Mouse (Mus musculus) limb, embryonic 15.5 days (tissue): ENCODE data around the gene Tspan6. TPM values are rescaled to one million over a fixed set of nuclear protein-coding genes. Genes with fewer than 3 reads are reported as not detected.

Experiments used
- ATAC-seq: fragments of 200-750 bp; cut with Nextera tagmentation; 2 replicates; pipeline ENCODE4 v1.8.0; 2017; ENCODE audit warnings: low read depth, moderate TSS enrichment; ENCODE audit not compliant: insufficient number of reproducible peaks, low FRiP score, low TSS enrichment
- H3K27ac ChIP-seq: fragments of 300-500 bp; sonication (generic); 2 replicates; pipeline ENCODE4 v1.5.1; 2015; ENCODE audit warnings: moderate library complexity, mild to moderate bottlenecking, inconsistent platforms
- H3K27me3 ChIP-seq: fragments of 300-500 bp; sonication (generic); 2 replicates; pipeline ENCODE4 v1.6.1; 2015; ENCODE audit warnings: inconsistent platforms
- H3K36me3 ChIP-seq: fragments of 300-500 bp; sonication (generic); 2 replicates; pipeline ENCODE4 v1.6.1; 2015; ENCODE audit warnings: inconsistent platforms
- H3K4me1 ChIP-seq: fragments of 300-500 bp; sonication (generic); 2 replicates; pipeline ENCODE4 v1.6.1; 2015; ENCODE audit warnings: inconsistent platforms
- H3K4me2 ChIP-seq: fragments of 300-500 bp; sonication (generic); 2 replicates; pipeline ENCODE4 v1.6.1; 2015; ENCODE audit warnings: mild to moderate bottlenecking, inconsistent platforms
- H3K4me3 ChIP-seq: fragments of 300-500 bp; sonication (generic); 2 replicates; pipeline ENCODE4 v1.5.1; 2015; ENCODE audit warnings: mild to moderate bottlenecking, inconsistent platforms
- H3K9ac ChIP-seq: fragments of 300-500 bp; sonication (generic); 2 replicates; pipeline ENCODE4 v1.6.1; 2015; ENCODE audit warnings: inconsistent platforms
- H3K9me3 ChIP-seq: fragments of 300-500 bp; sonication (generic); 2 replicates; pipeline ENCODE4 v1.6.1; 2016; ENCODE audit warnings: inconsistent platforms
- WGBS: fragments of 180-500 bp; shearing (Covaris S2); methylation state at CpG from one replicate; pipeline ENCODE4 v1.1.7; 2015; 5-methylcytosine and 5-hydroxymethylcytosine counted together
- polyA plus RNA-seq: library from polyadenylated mRNA; unstranded; fragments of >200 nt; fragmentation: Nextera tagmentation; extraction: Ambion mirVana; gene quantifications from 2 replicates; pipeline ENCODE4 v1.2.1, GENCODE M21; 2015

Gene Tspan6
- 153 and 155 TPM in 2 replicates for polyA plus RNA-seq

GRCm38 (mm10) chrX:133898014-133898542 is at the start of gene Tspan6:
TSS of gene Tspan6 (minus strand) at chrX:133898429.
- H3K4me3 ChIP-seq = peak within 1 kb of the TSS; percentile 52
- H3K4me2 ChIP-seq = peak within 1 kb of the TSS; percentile 40
- H3K9ac ChIP-seq = peak within 1 kb of the TSS; percentile 42
- peak; percentile 80; the same call in 1 of the 2 replicates for ATAC-seq
- peaks cover 4% of the 10 kb centered on the region; the same call in 1 of the 2 replicates for H3K27me3 ChIP-seq
- peaks cover 12% of the 10 kb centered on the region; the same call in 1 of the 2 replicates for H3K36me3 ChIP-seq
- 0 out of 2 replicates have a peak within 1 kb of the TSS, but pooled peaks have one; percentile 59 for H3K27ac ChIP-seq
- 25% methylated on average over 33 of the region's 33 CpGs for WGBS
- H3K4me1 ChIP-seq = no peaks in the 10 kb centered on the region
- H3K9me3 ChIP-seq = no peaks in the 10 kb centered on the region

- Histone ChIP-seq H3K27me3 (peaks cover 11% of the 10 kb centered on the region; the same call in 1 of the 2 replicates), H3K27ac (no peak overlapping the region), H3K4me2 (no peak overlapping the region), H3K4me3 (no peak overlapping the region), H3K4me1 (no peaks in the 10 kb centered on the region), H3K9ac (no peak overlapping the region), H3K36me3 (no peaks in the 10 kb centered on the region), H3K9me3 (no peaks in the 10 kb centered on the region)
- 29% methylated on average over 3 of the region's 3 CpGs for WGBS
- ATAC-seq = no peak
Measured at GRCm38 (mm10) chrX:133947427-133947826, 49.2 kb upstream of the Tspan6 start.

- no peak for ATAC-seq
- H3K27ac ChIP-seq = no peak overlapping the region
- no peak overlapping the region for H3K4me2 ChIP-seq
- no peak overlapping the region for H3K9ac ChIP-seq
- H3K27me3 ChIP-seq = peaks cover 11% of the 10 kb centered on the region; the same call in 1 of the 2 replicates
- no peaks in the 10 kb centered on the region for H3K4me1 ChIP-seq
- H3K4me3 ChIP-seq = no peak overlapping the region
- 57% methylated on average over 1 of the region's 1 CpGs for WGBS
- H3K36me3 ChIP-seq = no peaks in the 10 kb centered on the region
- H3K9me3 ChIP-seq = no peaks in the 10 kb centered on the region
Measured at GRCm38 (mm10) chrX:133939561-133939960, 41.3 kb upstream of the Tspan6 start.

- H3K4me3 ChIP-seq = no peak overlapping the region
- WGBS = 78% methylated on average over 4 of the region's 4 CpGs
- no peaks in the 10 kb centered on the region for H3K9me3 ChIP-seq
- H3K9ac ChIP-seq = no peak overlapping the region
- no peaks in the 10 kb centered on the region for H3K4me1 ChIP-seq
- no peak overlapping the region for H3K27ac ChIP-seq
- no peaks in the 10 kb centered on the region for H3K27me3 ChIP-seq
- H3K4me2 ChIP-seq = no peak overlapping the region
- H3K36me3 ChIP-seq = no peaks in the 10 kb centered on the region
- ATAC-seq = no peak
Measured at GRCm38 (mm10) chrX:133936605-133937225, 38.5 kb upstream of the Tspan6 start.

- no peak overlapping the region for H3K27ac ChIP-seq
- no peak for ATAC-seq
- no peaks in the 10 kb centered on the region for H3K9me3 ChIP-seq
- no peak overlapping the region for H3K4me2 ChIP-seq
- H3K27me3 ChIP-seq = 0 out of 2 replicates have a peak, but pooled peaks cover 14% of the 10 kb centered on the region
- H3K36me3 ChIP-seq = no peaks in the 10 kb centered on the region
- no peak overlapping the region for H3K9ac ChIP-seq
- no peak overlapping the region for H3K4me3 ChIP-seq
- no peaks in the 10 kb centered on the region for H3K4me1 ChIP-seq
- 59% methylated on average over 12 of the region's 12 CpGs for WGBS
Measured at GRCm38 (mm10) chrX:133931302-133932013, 33.2 kb upstream of the Tspan6 start.

GRCm38 (mm10) chrX:133926760-133927159 is 28.5 kb upstream of the Tspan6 start:
- Histone ChIP-seq H3K4me3 (no peak overlapping the region), H3K9ac (no peak overlapping the region), H3K27ac (no peak overlapping the region), H3K4me2 (no peak overlapping the region), H3K36me3 (no peaks in the 10 kb centered on the region), H3K9me3 (no peaks in the 10 kb centered on the region), H3K4me1 (no peaks in the 10 kb centered on the region), H3K27me3 (0 out of 2 replicates have a peak, but pooled peaks cover 14% of the 10 kb centered on the region)
- ATAC-seq = no peak
- 72% methylated on average over 5 of the region's 5 CpGs for WGBS

- H3K4me3 ChIP-seq = no peak overlapping the region
- H3K9ac ChIP-seq = no peak overlapping the region
- no peak for ATAC-seq
- H3K36me3 ChIP-seq = no peaks in the 10 kb centered on the region
- H3K27me3 ChIP-seq = peaks cover under 1% of the 10 kb centered on the region; the same call in 1 of the 2 replicates
- no peaks in the 10 kb centered on the region for H3K4me1 ChIP-seq
- no peaks in the 10 kb centered on the region for H3K9me3 ChIP-seq
- H3K4me2 ChIP-seq = no peak overlapping the region
- WGBS = 74% methylated on average over 4 of the region's 4 CpGs
- no peak overlapping the region for H3K27ac ChIP-seq
Measured at GRCm38 (mm10) chrX:133921187-133921586, 23.0 kb upstream of the Tspan6 start.

GRCm38 (mm10) chrX:133914219-133914618 is 16.0 kb upstream of the Tspan6 start:
- 0 out of 2 replicates have a peak, but pooled peaks cover 3% of the 10 kb centered on the region for H3K4me1 ChIP-seq
- WGBS = 38% methylated on average over 7 of the region's 7 CpGs
- peak overlapping the region; percentile 38; the same call in 1 of the 2 replicates for H3K27ac ChIP-seq
- peaks cover 14% of the 10 kb centered on the region for H3K27me3 ChIP-seq
- ATAC-seq = no peak
- no peaks in the 10 kb centered on the region for H3K36me3 ChIP-seq
- no peaks in the 10 kb centered on the region for H3K9me3 ChIP-seq
- H3K4me2 ChIP-seq = no peak overlapping the region
- no peak overlapping the region for H3K4me3 ChIP-seq
- H3K9ac ChIP-seq = no peak overlapping the region

- H3K4me1 ChIP-seq = 0 out of 2 replicates have a peak, but pooled peaks cover 3% of the 10 kb centered on the region
- H3K4me2 ChIP-seq = no peak overlapping the region
- WGBS = 84% methylated on average over 3 of the region's 3 CpGs
- no peak overlapping the region for H3K27ac ChIP-seq
- no peaks in the 10 kb centered on the region for H3K36me3 ChIP-seq
- peaks cover 14% of the 10 kb centered on the region for H3K27me3 ChIP-seq
- no peak for ATAC-seq
- no peak overlapping the region for H3K4me3 ChIP-seq
- H3K9ac ChIP-seq = no peak overlapping the region
- H3K9me3 ChIP-seq = no peaks in the 10 kb centered on the region
Measured at GRCm38 (mm10) chrX:133913006-133913405, 14.8 kb upstream of the Tspan6 start.

- Histone ChIP-seq H3K27ac (no peak overlapping the region; the same call in 1 of the 2 replicates), H3K9ac (no peak overlapping the region), H3K4me3 (no peak overlapping the region), H3K9me3 (no peaks in the 10 kb centered on the region), H3K4me2 (no peak overlapping the region), H3K4me1 (0 out of 2 replicates have a peak, but pooled peaks cover 3% of the 10 kb centered on the region), H3K36me3 (no peaks in the 10 kb centered on the region), H3K27me3 (peaks cover 14% of the 10 kb centered on the region)
- WGBS = 49% methylated on average over 10 of the region's 10 CpGs
- ATAC-seq = peak; percentile 65; the same call in 1 of the 2 replicates
Measured at GRCm38 (mm10) chrX:133911397-133912103, 13.3 kb upstream of the Tspan6 start.

- Histone ChIP-seq H3K4me1 (no peaks in the 10 kb centered on the region), H3K36me3 (no peaks in the 10 kb centered on the region), H3K4me3 (no peak within 1 kb of the TSS), H3K27me3 (peaks cover 6% of the 10 kb centered on the region; the same call in 1 of the 2 replicates), H3K9me3 (no peaks in the 10 kb centered on the region), H3K9ac (no peak within 1 kb of the TSS), H3K4me2 (0 out of 2 replicates have a peak within 1 kb of the TSS, but pooled peaks have one; percentile 5), H3K27ac (no peak within 1 kb of the TSS)
- ATAC-seq = no peak
- WGBS = 32% methylated on average over 3 of the region's 3 CpGs
Measured at GRCm38 (mm10) chrX:133908261-133908660, 10.0 kb upstream of the Tspan6 start, which contains the start of gene Srpx2. TSS of gene Srpx2 (plus strand) at chrX:133908426.
